Mouse (Mus musculus): ENCODE data around the gene Fam57b. TPM values are rescaled to one million over a fixed set of nuclear protein-coding genes. Genes with fewer than 3 reads are reported as not detected.
A peak's percentile ranks its signal among the peaks of the same experiment; 100 is the strongest.

The Fam57b gene
- total RNA-seq, 2 experiments from 2014 or later, result 135 to 141 TPM

GRCm38 (mm10) chr7:126848794-126849193, 51.3 kb downstream of the Fam57b start:
- peak in 1 of 2 experiments; percentile 49 for DNase-seq (ENCODE audit: extremely low spot score in 1 of 2, low spot score in 2 of 2)
- intact Hi-C loops (cut with DNase I), result no loop called here

GRCm38 (mm10) chr7:126850161-126850560, 52.7 kb downstream of the Fam57b start:
- DNase-seq (ENCODE audit: extremely low spot score in 1 of 2, low spot score in 2 of 2), result no peak
- intact Hi-C loops (cut with DNase I), result no loop called here

GRCm38 (mm10) chr7:126851192-126851591, 53.7 kb downstream of the Fam57b start:
- intact Hi-C loops (cut with DNase I), result no loop called here
- no peak for DNase-seq (ENCODE audit: extremely low spot score in 1 of 2, low spot score in 2 of 2)

GRCm38 (mm10) chr7:126853454-126853853, 56.0 kb downstream of the Fam57b start:
- intact Hi-C loops (cut with DNase I), result no loop called here
- DNase-seq (ENCODE audit: extremely low spot score in 1 of 2, low spot score in 2 of 2), result peak in 1 of 2 experiments; percentile 16

GRCm38 (mm10) chr7:126855641-126856040, 58.2 kb downstream of the Fam57b start:
- intact Hi-C loops (cut with DNase I), result no loop called here

GRCm38 (mm10) chr7:126856741-126857420, 59.4 kb downstream of the Fam57b start:
- DNase-seq (ENCODE audit: extremely low spot score in 1 of 2, low spot score in 2 of 2), result peak in 1 of 2 experiments; percentile 24
- intact Hi-C loops (cut with DNase I), result no loop called here

More at GRCm38 (mm10) chr7:126855641-126856040, 58.2 kb downstream of the Fam57b start:
- DNase-seq (ENCODE audit: extremely low spot score in 1 of 2, low spot score in 2 of 2), result peak in 1 of 2 experiments; percentile 17

- intact Hi-C loops (cut with DNase I), result loop anchor here (2.0 kb wide), 1 partner anchor 38 kb away; no protein-coding TSS in a partner anchor
- no peak for DNase-seq (ENCODE audit: extremely low spot score in 1 of 2, low spot score in 2 of 2)
These were observed 63.5 kb downstream of the Fam57b start for GRCm38 (mm10) chr7:126860987-126861386.

GRCm38 (mm10) chr7:126861429-126862130, 64.1 kb downstream of the Fam57b start, which contains the start of gene Hirip3:
Hirip3 (plus strand) TSS chr7:126861972.
- intact Hi-C loops (cut with DNase I), result loop anchor here (2.0 kb wide), 1 partner anchor 39 kb away; no protein-coding TSS in a partner anchor
- peak; percentile 93 to 96 for DNase-seq (ENCODE audit: extremely low spot score in 1 of 2, low spot score in 2 of 2)

GRCm38 (mm10) chr7:126862147-126862784, 64.8 kb downstream of the Fam57b start, which contains the start of gene Ino80e:
Ino80e (minus strand) TSS chr7:126862377.
- intact Hi-C loops (cut with DNase I), result no loop called here
- peak; percentile 94 to 96 for DNase-seq (ENCODE audit: extremely low spot score in 1 of 2, low spot score in 2 of 2)

- DNase-seq (ENCODE audit: extremely low spot score in 1 of 2, low spot score in 2 of 2), result no peak
- intact Hi-C loops (cut with DNase I), result no loop called here
These were observed 66.3 kb downstream of the Fam57b start for GRCm38 (mm10) chr7:126863791-126864190.

GRCm38 (mm10) chr7:126867534-126867933, 70.1 kb downstream of the Fam57b start:
- intact Hi-C loops (cut with DNase I), result no loop called here
- no peak for DNase-seq (ENCODE audit: extremely low spot score in 1 of 2, low spot score in 2 of 2)

GRCm38 (mm10) chr7:126868003-126868402, 70.5 kb downstream of the Fam57b start:
- DNase-seq (ENCODE audit: extremely low spot score in 1 of 2, low spot score in 2 of 2), result no peak
- intact Hi-C loops (cut with DNase I), result no loop called here

- intact Hi-C loops (cut with DNase I), result no loop called here
- DNase-seq (ENCODE audit: extremely low spot score in 1 of 2, low spot score in 2 of 2), result no peak
These were observed 72.5 kb downstream of the Fam57b start for GRCm38 (mm10) chr7:126869780-126870519.

GRCm38 (mm10) chr7:126870520-126870891, 73.0 kb downstream of the Fam57b start:
- intact Hi-C loops (cut with DNase I), result no loop called here

GRCm38 (mm10) chr7:126877239-126877638, 79.8 kb downstream of the Fam57b start:
- no peak for DNase-seq (ENCODE audit: extremely low spot score in 1 of 2, low spot score in 2 of 2)
- intact Hi-C loops (cut with DNase I), result loop anchor here (5.0 kb wide), 1 partner anchor 85 kb away; no protein-coding TSS in a partner anchor

More at GRCm38 (mm10) chr7:126870520-126870891, 73.0 kb downstream of the Fam57b start:
- DNase-seq (ENCODE audit: extremely low spot score in 1 of 2, low spot score in 2 of 2), result peak in 1 of 2 experiments; percentile 16

Data from left cerebral cortex, postnatal 10 days (tissue).